Mouse (Mus musculus): ENCODE data around the gene G3bp1.

DNA sequence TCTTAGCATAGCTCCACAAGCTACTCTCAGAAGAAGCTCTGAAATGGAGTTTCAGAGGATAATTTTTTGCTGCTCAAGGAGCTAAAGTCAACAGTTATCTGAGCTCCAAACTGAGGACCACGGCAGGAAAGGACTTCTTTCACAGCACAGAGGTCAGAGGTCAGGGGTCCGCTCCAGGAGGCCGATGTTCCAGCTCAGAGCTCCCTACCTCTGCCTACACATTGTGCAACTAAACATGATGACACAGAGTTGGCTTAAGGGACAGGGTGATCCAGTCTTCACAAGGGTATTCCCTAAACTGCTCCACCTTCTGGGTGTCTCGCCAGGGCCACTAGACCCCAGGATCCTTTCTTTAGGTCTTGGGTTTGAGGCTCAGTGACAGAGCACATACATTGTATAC is 11.0 kb upstream of the G3bp1 start:
- no peak for TF ChIP-seq CTCF (IDR thresholded peaks at IDR 0.05; ENCODE audit: insufficient read depth, low read length)
- no peak for TF ChIP-seq POLR2A (IDR thresholded peaks at IDR 0.05; ENCODE audit: borderline replicate concordance, extremely low read depth, low read depth, low read length)
